ENCODE assay signal across 8 mouse cellular contexts in genomic region chr5:113591751-113592230, GRCm38 (mm10). TPM values are rescaled to one million over a fixed set of nuclear protein-coding genes. Genes with fewer than 3 reads are reported as not detected.
DNase-seq lines count a peak whose midpoint lies in the region; ATAC-seq and TF ChIP-seq lines count a peak whose summit lies in the region.

No protein-coding gene starts in this region.

- H3K36me3 ChIP-seq in embryonic facial prominence, embryonic 11.5 days (replicated peaks; ENCODE audit: control insufficient read depth, insufficient read depth, low read depth, low read length): no peaks in the 10 kb centered on the region
- H3K36me3 ChIP-seq in hindbrain, postnatal 0 days (ENCODE audit: insufficient read depth, low read length): no peaks in the 10 kb centered on the region
- no peaks in the 10 kb centered on the region for H3K36me3 ChIP-seq in midbrain, embryonic 13.5 days
- H3K36me3 ChIP-seq in heart, adult 2 months (ENCODE audit: control insufficient read depth, insufficient read depth, low read length): no peaks in the 10 kb centered on the region

- H3K4me2 ChIP-seq in embryonic facial prominence, embryonic 11.5 days (ENCODE audit: low read depth, low read length): no peak overlapping the region; the same call in 1 of the 2 replicates
- no peak overlapping the region for H3K4me2 ChIP-seq in hindbrain, postnatal 0 days (ENCODE audit: low read depth, low read length)
- no peak overlapping the region; the same call in 1 of the 2 replicates for H3K4me2 ChIP-seq in midbrain, embryonic 13.5 days (replicated peaks)

- no peak overlapping the region for H3K9ac ChIP-seq in embryonic facial prominence, embryonic 11.5 days (replicated peaks; ENCODE audit: low read length)
- H3K9ac ChIP-seq in hindbrain, postnatal 0 days (replicated peaks; ENCODE audit: low read length): no peak overlapping the region
- H3K9ac ChIP-seq in midbrain, embryonic 13.5 days (replicated peaks): no peak overlapping the region
- H3K9ac ChIP-seq in heart, adult 2 months (ENCODE audit: low read depth, low read length): no peak overlapping the region

- no peaks in the 10 kb centered on the region for H3K79me2 ChIP-seq in heart, adult 2 months (replicated peaks; ENCODE audit: control insufficient read depth, insufficient read depth, low read length)

- TF ChIP-seq CTCF in hindbrain, postnatal 0 days (IDR thresholded peaks at IDR 0.05; ENCODE audit: low read depth): no peak
- no peak for TF ChIP-seq CTCF in heart, adult 2 months (IDR thresholded peaks at IDR 0.05)

- no peaks in the 10 kb centered on the region for H3K9me3 ChIP-seq in embryonic facial prominence, embryonic 11.5 days (replicated peaks; ENCODE audit: control insufficient read depth, low read length)
- no peaks in the 10 kb centered on the region for H3K9me3 ChIP-seq in hindbrain, postnatal 0 days (ENCODE audit: low read length)
- no peaks in the 10 kb centered on the region for H3K9me3 ChIP-seq in midbrain, embryonic 13.5 days

- no peak for TF ChIP-seq EP300 in heart, adult 2 months (IDR thresholded peaks at IDR 0.05; ENCODE audit: insufficient read depth, low read depth, low read length)

- peaks cover 2% of the 10 kb centered on the region; the same call in 1 of the 2 replicates for H3K4me1 ChIP-seq in embryonic facial prominence, embryonic 11.5 days (ENCODE audit: control insufficient read depth, insufficient read depth, low read length)
- peaks cover 18% of the 10 kb centered on the region for H3K4me1 ChIP-seq in hindbrain, postnatal 0 days (ENCODE audit: insufficient read depth, low read length)
- H3K4me1 ChIP-seq in midbrain, embryonic 13.5 days (replicated peaks): peaks cover 39% of the 10 kb centered on the region
- no peaks in the 10 kb centered on the region for H3K4me1 ChIP-seq in heart, adult 2 months (ENCODE audit: control insufficient read depth, insufficient read depth, low read length)

- peak; percentile 17 for DNase-seq in adrenal gland, postnatal 14 days
- no peak for DNase-seq in adrenal gland, postnatal 36 days
- peak; percentile 47 for DNase-seq in embryonic facial prominence, embryonic 11.5 days (ENCODE audit: low spot score)
- DNase-seq in hindbrain, postnatal 0 days (ENCODE audit: low spot score): peak; percentile 87
- DNase-seq in spleen, postnatal 4 days (ENCODE audit: low spot score in 2 of 2): no peak
- no peak for DNase-seq in adrenal gland, postnatal 10 days
- DNase-seq in heart, adult 2 months: no peak

- no peak overlapping the region for H3K27ac ChIP-seq in embryonic facial prominence, embryonic 11.5 days (replicated peaks; ENCODE audit: low read depth, low read length)
- H3K27ac ChIP-seq in hindbrain, postnatal 0 days: peak overlapping the region; percentile 76
- H3K27ac ChIP-seq in midbrain, embryonic 13.5 days: peak overlapping the region; percentile 90
- H3K27ac ChIP-seq in heart, adult 2 months: no peak overlapping the region

- no peaks in the 10 kb centered on the region for H3K27me3 ChIP-seq in embryonic facial prominence, embryonic 11.5 days (ENCODE audit: control insufficient read depth, insufficient read depth, low read length)
- no peaks in the 10 kb centered on the region for H3K27me3 ChIP-seq in hindbrain, postnatal 0 days (ENCODE audit: insufficient read depth, low read length)
- no peaks in the 10 kb centered on the region for H3K27me3 ChIP-seq in midbrain, embryonic 13.5 days
- no peaks in the 10 kb centered on the region for H3K27me3 ChIP-seq in heart, adult 2 months (ENCODE audit: control insufficient read depth, insufficient read depth, low read length)

- intact Hi-C loops in heart, adult 2 months (cut with DNase I): no loop called here

- ATAC-seq in embryonic facial prominence, embryonic 11.5 days (replicated peaks; ENCODE audit: insufficient number of reproducible peaks, low FRiP score, low TSS enrichment, low read depth): peak; percentile 57; the same call in 1 of the 2 replicates
- peak; percentile 91 for ATAC-seq in hindbrain, postnatal 0 days
- ATAC-seq in midbrain, embryonic 13.5 days: peak; percentile 96

- no peak for TF ChIP-seq POLR2A in heart, adult 2 months (IDR thresholded peaks at IDR 0.05; ENCODE audit: insufficient read depth, low read depth, low read length)

- WGBS in embryonic facial prominence, embryonic 11.5 days: 7% methylated on average over 6 of the region's 6 CpGs
- WGBS in hindbrain, postnatal 0 days: 2% methylated on average over 6 of the region's 6 CpGs
- 2% methylated on average over 6 of the region's 6 CpGs for WGBS in midbrain, embryonic 13.5 days
- 25% methylated on average over 6 of the region's 6 CpGs for WGBS in heart, adult 2 months

- H3K4me3 ChIP-seq in embryonic facial prominence, embryonic 11.5 days (ENCODE audit: low read depth, low read length): no peak overlapping the region
- H3K4me3 ChIP-seq in hindbrain, postnatal 0 days (ENCODE audit: low read length): no peak overlapping the region
- no peak overlapping the region for H3K4me3 ChIP-seq in midbrain, embryonic 13.5 days (replicated peaks)
- no peak overlapping the region for H3K4me3 ChIP-seq in heart, adult 2 months

RNA-seq across cellular contexts. Expression of gene Cmklr1, which starts 58.4 kb away (rescaled TPM):
- total RNA-seq in adrenal gland, postnatal 14 days (2021): 10.6 and 11.3 TPM in 2 replicates
- 10 to 100 TPM; 15.3 to 24.4 TPM for total RNA-seq in adrenal gland, postnatal 36 days (2021)
- 1.6 and 1.7 TPM in 2 replicates for polyA plus RNA-seq in embryonic facial prominence, embryonic 11.5 days (2014; fragmentation: Nextera tagmentation; extraction: Ambion mirVana)
- total RNA-seq in hindbrain, postnatal 0 days (2014; rRNA removed): 4.8 and 9.7 TPM in 2 replicates
- 0.91 and 1.6 TPM in 2 replicates for polyA plus RNA-seq in hindbrain, postnatal 0 days (2015; fragmentation: Nextera tagmentation; extraction: Ambion mirVana)
- polyA plus RNA-seq in midbrain, embryonic 13.5 days (2015; fragmentation: Nextera tagmentation; extraction: Ambion mirVana): 1.4 and 2.5 TPM in 2 replicates
- 10 to 100 TPM in 1 of 2 experiments, 1 to 10 TPM in 1; 9.7 to 11.7 TPM for total RNA-seq in adrenal gland, postnatal 10 days (2021)
- 10 to 100 TPM; 22.0 to 28.5 TPM for total RNA-seq in heart, adult 2 months (2021)
- polyA plus RNA-seq in heart, adult 2 months (2012; rRNA removed): 42.0 and 43.6 TPM in 2 replicates

Comparison
In these comparisons a context has a peak if more than half of its experiments do, and no peak if none do; other contexts are left out.
1. DNase-seq: peak in adrenal gland, postnatal 14 days (single experiment), embryonic facial prominence, embryonic 11.5 days (single experiment) and hindbrain, postnatal 0 days (single experiment); none in adrenal gland, postnatal 36 days (0 of 2), spleen, postnatal 4 days (0 of 2), adrenal gland, postnatal 10 days (single experiment) and heart, adult 2 months (0 of 2).
2. H3K27ac ChIP-seq: peak in hindbrain, postnatal 0 days (single experiment) and midbrain, embryonic 13.5 days (single experiment); none in embryonic facial prominence, embryonic 11.5 days (single experiment) and heart, adult 2 months (single experiment).
3. Peak in every context shown above with its lines, with median percentiles within 50 percentile points of each other: ATAC-seq.